Mouse (Mus musculus): Measurements from ENCODE around the gene Ppp2r5b. TPM values are rescaled to one million over a fixed set of nuclear protein-coding genes. Genes with fewer than 3 reads are reported as not detected.
A peak's percentile ranks its signal among the peaks of the same experiment; 100 is the strongest.

The Ppp2r5b gene
- polyA plus RNA-seq, 1 experiment = 154 TPM

- Histone ChIP-seq H3K4me3 (ENCODE audit: insufficient read depth, low read length) (no peak overlapping the region), H3K27ac (ENCODE audit: insufficient read depth, low read length) (no peak overlapping the region), H3K4me1 (ENCODE audit: control insufficient read depth, insufficient read depth, low read length) (peaks cover 3% of the 10 kb centered on the region; the same call in 1 of the 2 replicates)
- TF ChIP-seq POLR2A (IDR thresholded peaks at IDR 0.05; ENCODE audit: extremely low read depth, insufficient read depth, low read length) = no peak
- peak; percentile 88 for TF ChIP-seq CTCF (IDR thresholded peaks at IDR 0.05; ENCODE audit: extremely low read depth, insufficient read depth, low read length)
These were observed 26.6 kb upstream of the Ppp2r5b start for GRCm38 (mm10) chr19:6262222-6262621.

- H3K4me1 ChIP-seq (ENCODE audit: control insufficient read depth, insufficient read depth, low read length) = peaks cover 3% of the 10 kb centered on the region; the same call in 1 of the 2 replicates
- no peak overlapping the region for H3K4me3 ChIP-seq (ENCODE audit: insufficient read depth, low read length)
- TF ChIP-seq POLR2A (IDR thresholded peaks at IDR 0.05; ENCODE audit: extremely low read depth, insufficient read depth, low read length) (no peak), CTCF (IDR thresholded peaks at IDR 0.05; ENCODE audit: extremely low read depth, insufficient read depth, low read length) (no peak)
- H3K27ac ChIP-seq (ENCODE audit: insufficient read depth, low read length) = no peak overlapping the region
These were observed 25.7 kb upstream of the Ppp2r5b start for GRCm38 (mm10) chr19:6261379-6261778.

GRCm38 (mm10) chr19:6260946-6261345 lies 25.3 kb upstream of the Ppp2r5b start:
- Histone ChIP-seq H3K27ac (ENCODE audit: insufficient read depth, low read length) (no peak overlapping the region), H3K4me1 (ENCODE audit: control insufficient read depth, insufficient read depth, low read length) (peaks cover 3% of the 10 kb centered on the region; the same call in 1 of the 2 replicates), H3K4me3 (ENCODE audit: insufficient read depth, low read length) (no peak overlapping the region)
- TF ChIP-seq CTCF (IDR thresholded peaks at IDR 0.05; ENCODE audit: extremely low read depth, insufficient read depth, low read length) (0 out of 2 replicates have a peak, but pooled peaks have one; percentile 31), POLR2A (IDR thresholded peaks at IDR 0.05; ENCODE audit: extremely low read depth, insufficient read depth, low read length) (no peak)

GRCm38 (mm10) chr19:6260428-6260827 lies 24.8 kb upstream of the Ppp2r5b start:
- Histone ChIP-seq H3K4me3 (ENCODE audit: insufficient read depth, low read length) (no peak overlapping the region), H3K4me1 (ENCODE audit: control insufficient read depth, insufficient read depth, low read length) (peaks cover 3% of the 10 kb centered on the region; the same call in 1 of the 2 replicates), H3K27ac (ENCODE audit: insufficient read depth, low read length) (no peak overlapping the region)
- no peak for TF ChIP-seq CTCF (IDR thresholded peaks at IDR 0.05; ENCODE audit: extremely low read depth, insufficient read depth, low read length)
- TF ChIP-seq POLR2A (IDR thresholded peaks at IDR 0.05; ENCODE audit: extremely low read depth, insufficient read depth, low read length) = no peak

GRCm38 (mm10) chr19:6253021-6253420 lies 17.3 kb upstream of the Ppp2r5b start:
- Histone ChIP-seq H3K4me1 (ENCODE audit: control insufficient read depth, insufficient read depth, low read length) (no peaks in the 10 kb centered on the region), H3K27ac (ENCODE audit: insufficient read depth, low read length) (no peak overlapping the region), H3K4me3 (ENCODE audit: insufficient read depth, low read length) (no peak overlapping the region)
- no peak for TF ChIP-seq POLR2A (IDR thresholded peaks at IDR 0.05; ENCODE audit: extremely low read depth, insufficient read depth, low read length)
- TF ChIP-seq CTCF (IDR thresholded peaks at IDR 0.05; ENCODE audit: extremely low read depth, insufficient read depth, low read length) = no peak

- TF ChIP-seq CTCF (IDR thresholded peaks at IDR 0.05; ENCODE audit: extremely low read depth, insufficient read depth, low read length) (no peak), POLR2A (IDR thresholded peaks at IDR 0.05; ENCODE audit: extremely low read depth, insufficient read depth, low read length) (no peak)
- no peaks in the 10 kb centered on the region; the same call in 1 of the 2 replicates for H3K4me1 ChIP-seq (ENCODE audit: control insufficient read depth, insufficient read depth, low read length)
- no peak overlapping the region for H3K27ac ChIP-seq (ENCODE audit: insufficient read depth, low read length)
- H3K4me3 ChIP-seq (ENCODE audit: insufficient read depth, low read length) = no peak overlapping the region
These were observed 12.0 kb upstream of the Ppp2r5b start for GRCm38 (mm10) chr19:6247526-6248300.

- TF ChIP-seq CTCF (IDR thresholded peaks at IDR 0.05; ENCODE audit: extremely low read depth, insufficient read depth, low read length) (no peak), POLR2A (IDR thresholded peaks at IDR 0.05; ENCODE audit: extremely low read depth, insufficient read depth, low read length) (no peak)
- no peak overlapping the region for H3K27ac ChIP-seq (ENCODE audit: insufficient read depth, low read length)
- peaks cover 3% of the 10 kb centered on the region; the same call in 1 of the 2 replicates for H3K4me1 ChIP-seq (ENCODE audit: control insufficient read depth, insufficient read depth, low read length)
- no peak overlapping the region for H3K4me3 ChIP-seq (ENCODE audit: insufficient read depth, low read length)
These were observed 10.1 kb upstream of the Ppp2r5b start for GRCm38 (mm10) chr19:6245806-6246205.

- TF ChIP-seq POLR2A (IDR thresholded peaks at IDR 0.05; ENCODE audit: extremely low read depth, insufficient read depth, low read length) = no peak
- Histone ChIP-seq H3K4me1 (ENCODE audit: control insufficient read depth, insufficient read depth, low read length) (peaks cover 3% of the 10 kb centered on the region; the same call in 1 of the 2 replicates), H3K4me3 (ENCODE audit: insufficient read depth, low read length) (no peak overlapping the region; the same call in 1 of the 2 replicates), H3K27ac (ENCODE audit: insufficient read depth, low read length) (no peak overlapping the region)
These were observed 7.6 kb upstream of the Ppp2r5b start for GRCm38 (mm10) chr19:6243226-6243625.

- H3K4me3 ChIP-seq (ENCODE audit: insufficient read depth, low read length) = peak overlapping the region; percentile 73
- no peak for TF ChIP-seq POLR2A (IDR thresholded peaks at IDR 0.05; ENCODE audit: extremely low read depth, insufficient read depth, low read length)
- no peak for TF ChIP-seq CTCF (IDR thresholded peaks at IDR 0.05; ENCODE audit: extremely low read depth, insufficient read depth, low read length)
- no peak overlapping the region for H3K27ac ChIP-seq (ENCODE audit: insufficient read depth, low read length)
- peaks cover 3% of the 10 kb centered on the region; the same call in 1 of the 2 replicates for H3K4me1 ChIP-seq (ENCODE audit: control insufficient read depth, insufficient read depth, low read length)
These were observed 6.6 kb upstream of the Ppp2r5b start for GRCm38 (mm10) chr19:6242281-6242680.

All from cortical plate, adult 2 months (tissue).